Mouse (Mus musculus): ENCODE measurements around the gene 4933412E24Rik. TPM values are rescaled to one million over a fixed set of nuclear protein-coding genes. Genes with fewer than 3 reads are reported as not detected.

4933412E24Rik gene
- polyA plus RNA-seq, 1 experiment from 2014 or later = not detected

GRCm38 (mm10) chr15:59974584-59974983 lies 41.8 kb downstream of the 4933412E24Rik start:
- no peaks in the 10 kb centered on the region for H3K36me3 ChIP-seq (ENCODE audit: insufficient read depth, low read length)
- no peak overlapping the region for H3K4me2 ChIP-seq (ENCODE audit: low read length)
- H3K4me1 ChIP-seq (replicated peaks; ENCODE audit: insufficient read depth, low read length) = no peaks in the 10 kb centered on the region
- no peak overlapping the region for H3K4me3 ChIP-seq (replicated peaks; ENCODE audit: low read depth, low read length)
- H3K9me3 ChIP-seq (replicated peaks; ENCODE audit: low read length) = no peaks in the 10 kb centered on the region
- no peak overlapping the region for H3K9ac ChIP-seq (ENCODE audit: low read depth, low read length)
- no peak overlapping the region for H3K27ac ChIP-seq
- 42% methylated on average over 5 of the region's 5 CpGs for WGBS
- ATAC-seq (replicated peaks; ENCODE audit: low FRiP score, low read depth) (no peak), DNase-seq (ENCODE audit: low spot score) (peak; percentile 25)
- no peak for TF ChIP-seq CTCF (IDR thresholded peaks at IDR 0.05; ENCODE audit: low read depth)
- H3K27me3 ChIP-seq (ENCODE audit: insufficient read depth, low read length) = no peaks in the 10 kb centered on the region

GRCm38 (mm10) chr15:59973651-59974519 lies 42.5 kb downstream of the 4933412E24Rik start:
- WGBS = 70% methylated on average over 7 of the region's 7 CpGs
- no peaks in the 10 kb centered on the region for H3K4me1 ChIP-seq (replicated peaks; ENCODE audit: insufficient read depth, low read length)
- no peak overlapping the region for H3K4me3 ChIP-seq (replicated peaks; ENCODE audit: low read depth, low read length)
- DNase-seq (ENCODE audit: low spot score) = peak; percentile 54
- no peaks in the 10 kb centered on the region for H3K36me3 ChIP-seq (ENCODE audit: insufficient read depth, low read length)
- H3K9ac ChIP-seq (ENCODE audit: low read depth, low read length) = no peak overlapping the region
- no peak overlapping the region for H3K4me2 ChIP-seq (ENCODE audit: low read length)
- no peak for TF ChIP-seq CTCF (IDR thresholded peaks at IDR 0.05; ENCODE audit: low read depth)
- no peaks in the 10 kb centered on the region for H3K27me3 ChIP-seq (ENCODE audit: insufficient read depth, low read length)
- no peaks in the 10 kb centered on the region for H3K9me3 ChIP-seq (replicated peaks; ENCODE audit: low read length)
- ATAC-seq (replicated peaks; ENCODE audit: low FRiP score, low read depth) = no peak
- no peak overlapping the region for H3K27ac ChIP-seq

Measured in kidney, postnatal 0 days (tissue).